Mouse (Mus musculus) macrophage (primary cell): ENCODE measurements around the gene March7. TPM values are rescaled to one million over a fixed set of nuclear protein-coding genes. Genes with fewer than 3 reads are reported as not detected.

Source experiments
- H3K27ac ChIP-seq: fragments of 350-480 bp; formaldehyde crosslinking; 2 replicates; pipeline ENCODE4 v1.9.0; 2021
- H3K36me3 ChIP-seq: fragments of 350-480 bp; formaldehyde crosslinking; 2 replicates; pipeline ENCODE4 v1.9.0; 2021; ENCODE audit errors: inconsistent target
- H3K4me3 ChIP-seq: fragments of 350-480 bp; formaldehyde crosslinking; 2 replicates; pipeline ENCODE4 v1.9.0; 2021; ENCODE audit errors: inconsistent target
- H3K79me2 ChIP-seq: fragments of 350-480 bp; formaldehyde crosslinking; 2 replicates; pipeline ENCODE4 v1.9.0; 2021; ENCODE audit errors: inconsistent target
- WGBS: methylation state at CpG from one replicate; pipeline ENCODE4 v1.1.7; 2026; ENCODE audit warnings: inconsistent platforms; ENCODE audit not compliant: missing documents; 5-methylcytosine and 5-hydroxymethylcytosine counted together
- polyA plus RNA-seq: library from polyadenylated mRNA; stranded (reverse); fragments of 250-400 nt; gene quantifications from 3 replicates; pipeline ENCODE4 v1.2.4, GENCODE M21; 2018; ENCODE audit warnings: inconsistent platforms

Gene March7
- polyA plus RNA-seq, 1 experiment from 2014 or later = 40.1 TPM

DNA sequence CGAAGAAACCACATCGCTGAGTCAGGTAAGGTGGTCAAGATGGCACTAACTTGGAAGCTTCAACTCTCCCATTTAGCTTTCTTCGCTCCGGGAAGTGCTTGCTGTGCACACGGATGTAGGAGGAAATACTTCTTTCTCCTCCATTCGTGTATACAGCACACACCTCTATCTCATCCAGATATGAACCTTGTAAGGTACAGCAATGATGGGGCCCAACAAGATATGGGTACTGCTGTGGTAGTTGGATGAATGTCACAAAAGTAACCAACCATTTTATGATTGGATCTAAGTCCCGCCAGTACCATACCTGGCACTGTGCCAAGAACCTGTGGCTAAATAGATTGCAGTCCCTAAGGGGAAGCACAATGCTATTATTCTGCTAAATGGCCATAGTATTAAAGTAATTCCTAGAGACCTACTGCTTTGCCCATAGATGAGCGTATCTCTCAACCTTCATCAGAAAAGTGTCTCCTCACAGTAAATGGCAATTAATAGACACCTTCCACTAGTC is 75.5 kb downstream of the March7 start:
- Histone ChIP-seq H3K27ac (0 out of 2 replicates have a peak overlapping the region, but pooled peaks have one; percentile 73), H3K36me3 (no peaks in the 10 kb centered on the region), H3K4me3 (no peak overlapping the region), H3K79me2 (peaks cover 19% of the 10 kb centered on the region; the same call in 1 of the 2 replicates)
- 74% methylated on average over 8 of the region's 8 CpGs for WGBS

- H3K27ac ChIP-seq = peak overlapping the region; percentile 38
- H3K4me3 ChIP-seq = no peak overlapping the region
- 12% methylated on average over 4 of the region's 4 CpGs for WGBS
- no peaks in the 10 kb centered on the region for H3K79me2 ChIP-seq
- H3K36me3 ChIP-seq = no peaks in the 10 kb centered on the region
Observed at GRCm38 (mm10) chr2:60288606-60289005, 78.9 kb downstream of the March7 start.

- Histone ChIP-seq H3K4me3 (no peak overlapping the region), H3K79me2 (no peaks in the 10 kb centered on the region), H3K27ac (no peak overlapping the region), H3K36me3 (no peaks in the 10 kb centered on the region)
- 13% methylated on average over 1 of the region's 1 CpGs for whole genome bisulfite sequencing
Observed at GRCm38 (mm10) chr2:60289451-60289850, 79.8 kb downstream of the March7 start.

DNA sequence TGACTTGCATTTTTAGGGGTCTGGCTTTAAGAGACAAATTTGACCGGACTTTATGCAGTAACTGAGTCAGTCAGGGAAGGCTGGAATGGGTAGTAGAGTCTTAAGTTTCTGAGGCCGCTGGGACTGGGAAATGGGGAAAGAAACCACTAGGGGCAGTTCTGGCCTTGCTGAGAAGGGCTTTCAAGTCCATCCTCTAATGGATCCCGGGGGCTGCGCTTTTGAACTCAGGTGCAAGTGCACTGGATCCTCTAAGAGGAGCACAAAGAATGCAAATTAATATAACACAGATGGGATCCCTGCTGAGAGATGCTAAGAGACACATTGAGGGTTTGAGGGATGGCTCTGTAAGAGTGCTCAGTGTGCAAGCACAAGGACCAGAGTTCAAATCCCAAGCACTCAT is 81.7 kb downstream of the March7 start:
- Histone ChIP-seq H3K27ac (no peak overlapping the region), H3K79me2 (no peaks in the 10 kb centered on the region), H3K4me3 (no peak overlapping the region), H3K36me3 (no peaks in the 10 kb centered on the region)
- 98% methylated on average over 4 of the region's 4 CpGs for WGBS

DNA sequence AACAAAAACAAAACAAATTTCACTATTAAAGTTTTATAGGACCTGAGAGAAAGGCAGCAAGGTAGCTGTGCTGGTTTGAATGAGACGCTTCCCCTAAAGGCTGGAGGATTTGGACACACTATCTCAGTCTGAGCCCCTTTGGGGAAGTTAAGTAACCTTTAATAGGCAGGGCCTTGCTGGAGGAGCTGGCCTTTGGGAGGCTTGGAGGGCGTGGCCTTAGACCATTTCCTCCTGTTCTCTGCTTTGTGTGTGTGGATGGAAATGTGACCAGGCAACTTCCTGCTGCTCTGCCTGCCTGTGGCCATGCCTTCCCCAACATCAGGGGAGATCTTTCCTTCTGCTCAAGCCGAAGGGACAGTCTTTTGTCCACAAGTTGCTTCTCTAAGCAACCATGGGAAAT is 88.6 kb downstream of the March7 start:
- Histone ChIP-seq H3K27ac (no peak overlapping the region), H3K79me2 (no peaks in the 10 kb centered on the region), H3K36me3 (no peaks in the 10 kb centered on the region), H3K4me3 (no peak overlapping the region)
- WGBS = 68% methylated on average over 3 of the region's 3 CpGs

- Histone ChIP-seq H3K4me3 (no peak overlapping the region), H3K36me3 (no peaks in the 10 kb centered on the region), H3K79me2 (no peaks in the 10 kb centered on the region), H3K27ac (no peak overlapping the region)
- WGBS = 92% methylated on average over 2 of the region's 2 CpGs
Observed at GRCm38 (mm10) chr2:60299323-60299722, 89.6 kb downstream of the March7 start.

Other genes starting within 250 kb of the March7 start
- 22.8 to 37.7 TPM (median 32.3 TPM) in 3 replicates for gene Baz2b, start within 50 bp of the March7 start, polyA plus RNA-seq
- 30.9 to 53.0 TPM (median 35.0 TPM) in 3 replicates for gene Cd302, start 74.6 kb downstream of the March7 start, polyA plus RNA-seq
- 0.10 to 0.17 TPM (median 0.16 TPM) in 3 replicates for gene Ly75, start 173.4 kb downstream of the March7 start, polyA plus RNA-seq